Mouse (Mus musculus) right cerebral cortex, postnatal 4 days (tissue): ENCODE measurements around the gene Ppp1r3g.

ENCODE experiments used
- DNase-seq: peaks from one replicate; pipeline ENCODE4 v3.0.0-alpha.2; 2022

The Ppp1r3g gene

DNA sequence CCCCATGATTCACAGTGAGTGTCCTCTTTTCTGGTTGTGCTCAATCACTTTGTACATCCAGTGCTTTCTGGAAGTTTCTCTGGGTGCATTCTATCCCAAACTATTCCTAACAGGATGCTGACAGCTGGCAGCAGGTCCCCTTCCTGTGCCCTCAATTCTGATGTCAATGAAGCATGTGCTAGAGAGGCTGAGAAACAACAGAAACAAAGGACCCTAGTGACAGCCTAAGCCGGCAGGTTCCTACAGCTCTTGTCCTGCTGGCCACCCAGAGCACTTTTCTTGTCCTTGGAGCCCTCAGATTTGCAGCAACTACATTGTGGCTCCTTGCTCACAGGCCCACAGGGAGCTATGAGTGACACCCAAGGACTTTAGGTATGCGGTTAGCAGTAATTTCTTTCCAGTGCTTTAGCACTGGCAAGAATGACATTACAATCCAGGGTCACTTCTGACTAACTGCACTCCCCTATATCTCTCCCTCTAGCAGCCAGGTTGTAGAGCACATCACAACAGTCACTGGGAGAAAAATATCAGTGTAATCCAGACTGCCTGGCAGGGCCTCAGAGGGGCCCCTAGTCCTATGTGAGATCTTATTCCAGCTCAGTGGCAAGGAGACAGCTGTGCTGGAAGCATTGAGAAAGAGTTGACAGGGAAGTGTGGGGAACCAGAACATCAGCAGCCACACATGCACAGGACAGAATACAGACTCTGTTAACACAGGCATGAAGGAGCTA, 37.2 kb downstream of the Ppp1r3g start:
- DNase-seq: no peak

DNA sequence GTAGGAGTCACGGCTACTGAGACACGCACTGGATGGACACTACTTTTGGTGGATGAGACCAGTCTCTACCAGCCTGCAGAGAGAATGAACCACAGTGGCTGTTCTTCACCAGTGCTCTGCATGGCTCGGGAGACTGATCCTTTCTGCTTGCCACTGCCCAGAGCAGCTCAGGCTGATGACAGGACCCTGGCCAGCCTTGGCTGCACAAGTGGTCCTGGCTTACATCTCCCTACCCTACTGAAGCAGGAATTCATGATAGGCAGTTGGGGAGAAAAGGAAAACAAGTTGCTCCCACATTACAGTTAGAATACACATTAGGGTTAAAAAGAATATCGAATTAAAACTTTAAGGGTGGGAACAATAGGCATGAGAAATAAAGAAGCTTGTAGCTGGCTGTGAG, 39.0 kb downstream of the Ppp1r3g start:
- no peak for DNase-seq

DNA sequence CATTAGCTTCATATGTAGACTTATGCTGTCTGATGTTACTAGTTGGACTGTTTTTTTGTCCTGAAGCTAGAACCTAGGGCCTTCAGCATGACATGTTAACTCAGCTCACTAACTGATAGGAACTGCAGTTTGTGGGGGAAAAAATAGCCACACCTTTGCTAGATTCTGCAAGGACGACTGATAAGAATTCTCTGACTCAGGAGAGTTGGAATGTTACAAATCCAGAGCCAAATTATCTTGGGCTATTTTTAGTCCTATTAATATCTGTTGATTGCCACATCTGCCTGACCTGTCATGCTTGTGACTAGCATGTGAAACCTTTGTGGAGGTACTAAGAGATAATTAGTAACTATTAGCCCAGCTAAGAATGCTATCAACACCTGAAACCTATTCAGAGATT, 42.2 kb downstream of the Ppp1r3g start:
- DNase-seq: no peak

DNA sequence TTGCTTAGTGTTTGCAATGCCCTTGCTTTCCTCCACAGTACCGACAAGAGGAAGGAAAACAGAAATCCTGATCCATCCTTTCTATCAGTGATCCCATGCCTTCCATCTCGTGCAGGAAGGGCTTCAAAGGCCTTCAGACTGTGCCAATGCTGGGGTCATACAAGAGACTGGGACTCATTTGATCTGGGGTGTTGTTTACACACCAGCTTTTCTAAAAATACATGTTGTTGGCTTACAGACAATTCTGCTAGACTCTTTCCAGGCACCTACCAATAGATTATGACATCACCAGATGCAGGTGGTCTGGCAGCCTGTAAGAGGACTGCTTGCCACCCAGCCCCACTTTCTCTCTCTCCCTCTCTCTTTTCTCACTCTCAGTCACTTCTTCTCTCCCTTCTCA, 51.3 kb downstream of the Ppp1r3g start:
- DNase-seq: no peak

DNA sequence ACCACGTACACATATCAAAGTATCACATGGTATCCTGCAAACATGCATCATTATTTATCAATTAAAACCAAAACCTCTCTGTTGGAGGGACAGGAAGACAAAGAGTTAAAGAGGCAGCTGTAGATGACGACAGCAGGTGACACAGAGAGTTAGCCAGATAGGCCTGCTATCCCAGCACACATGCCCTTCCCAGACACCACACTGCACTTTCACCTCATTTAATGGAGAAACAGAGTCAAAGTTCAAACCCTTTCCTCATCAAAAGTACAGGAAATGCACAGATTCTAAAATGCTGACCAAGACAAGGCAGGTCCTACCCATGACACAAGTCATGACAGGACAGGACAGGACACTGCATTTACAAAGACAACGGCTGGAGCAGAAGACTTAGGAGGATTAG, 57.0 kb downstream of the Ppp1r3g start:
- no peak for DNase-seq

DNA sequence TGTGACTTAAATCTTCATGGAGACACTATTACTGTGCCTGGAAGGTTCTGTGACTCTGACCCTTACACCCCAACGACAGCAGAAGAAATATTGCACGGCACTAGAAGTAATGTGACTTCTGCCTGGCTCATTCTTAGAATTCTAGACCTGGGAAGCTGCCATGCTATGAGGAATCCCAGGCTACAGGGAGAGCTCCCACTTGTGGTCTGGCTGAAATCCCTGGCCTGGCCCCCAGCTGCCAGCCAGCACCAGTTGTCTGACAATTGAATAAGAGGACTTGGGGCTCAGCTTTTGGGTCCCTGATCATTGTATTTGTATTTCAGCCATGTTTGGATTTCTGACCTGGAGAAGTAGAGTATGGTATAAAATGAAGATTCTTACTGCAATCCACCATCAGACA, 59.4 kb downstream of the Ppp1r3g start:
- no peak for DNase-seq

DNA sequence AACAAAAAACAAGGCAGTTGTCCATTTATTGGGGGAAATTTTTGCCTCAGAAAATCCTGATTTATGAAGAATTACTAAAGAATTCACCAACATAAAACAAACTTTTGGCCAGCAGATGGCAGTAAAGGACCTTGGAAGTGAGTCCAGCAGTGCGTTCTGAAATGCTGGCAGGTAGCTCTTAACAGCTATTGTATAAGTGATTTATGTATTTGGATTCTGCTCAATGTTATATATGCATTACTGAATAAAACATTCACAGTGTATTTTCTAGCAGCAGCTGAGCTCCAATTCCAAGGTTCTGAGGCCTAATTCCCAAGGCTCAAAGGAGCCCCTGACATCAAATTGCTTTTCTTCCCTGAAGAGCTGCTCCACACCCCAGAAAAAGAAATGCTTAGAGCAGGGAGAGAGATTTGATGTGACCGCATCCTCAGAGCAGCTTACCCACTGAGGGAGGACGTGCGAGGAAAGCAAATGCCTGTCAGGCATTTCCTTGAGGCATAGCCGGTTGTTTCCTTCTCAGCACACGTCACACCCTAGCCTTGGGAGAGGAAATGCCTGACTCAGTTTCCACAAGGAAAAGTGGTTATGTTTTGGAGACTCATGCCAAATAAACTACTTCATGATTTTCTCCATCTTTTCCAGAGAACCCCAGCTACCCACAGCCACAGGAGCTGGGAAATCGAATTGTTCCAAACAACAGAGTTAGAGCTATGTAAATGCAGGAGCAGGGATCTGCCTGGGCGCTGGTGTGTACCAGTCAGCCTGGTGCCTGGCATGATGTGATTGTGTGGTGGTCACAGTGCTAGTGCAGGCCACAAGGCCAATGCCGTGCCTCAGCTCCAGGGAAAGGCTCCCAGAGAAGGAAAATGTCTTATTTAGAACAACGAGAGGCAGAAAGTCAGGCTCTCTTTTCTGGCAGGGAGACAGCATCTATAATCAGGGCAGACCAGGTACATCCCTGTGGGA, 61.0 kb downstream of the Ppp1r3g start:
- peak; percentile 84 for DNase-seq
